Mouse (Mus musculus) macrophage (primary cell): ENCODE measurements around the gene Ebi3. TPM values are rescaled to one million over a fixed set of nuclear protein-coding genes. Genes with fewer than 3 reads are reported as not detected.

ENCODE experiments used
- H3K27ac ChIP-seq: fragments of 350-480 bp; formaldehyde crosslinking; 2 replicates; pipeline ENCODE4 v1.9.0; 2021
- H3K36me3 ChIP-seq: fragments of 350-480 bp; formaldehyde crosslinking; 2 replicates; pipeline ENCODE4 v1.9.0; 2021; ENCODE audit errors: inconsistent target
- H3K4me3 ChIP-seq: fragments of 350-480 bp; formaldehyde crosslinking; 2 replicates; pipeline ENCODE4 v1.9.0; 2021; ENCODE audit errors: inconsistent target
- H3K79me2 ChIP-seq: fragments of 350-480 bp; formaldehyde crosslinking; 2 replicates; pipeline ENCODE4 v1.9.0; 2021; ENCODE audit errors: inconsistent target
- WGBS: methylation state at CpG from one replicate; pipeline ENCODE4 v1.1.7; 2026; ENCODE audit warnings: inconsistent platforms; ENCODE audit not compliant: missing documents; 5-methylcytosine and 5-hydroxymethylcytosine counted together
- polyA plus RNA-seq: library from polyadenylated mRNA; stranded (reverse); fragments of 250-400 nt; gene quantifications from 3 replicates; pipeline ENCODE4 v1.2.4, GENCODE M21; 2018; ENCODE audit warnings: inconsistent platforms

The Ebi3 gene
- polyA plus RNA-seq, 1 experiment from 2014 or later, result 63.3 TPM

GRCm38 (mm10) chr17:55964996-55965395 lies 12.6 kb downstream of the Ebi3 start:
- 86% methylated on average over 8 of the region's 9 CpGs for WGBS

GRCm38 (mm10) chr17:55967186-55967585 lies 14.7 kb downstream of the Ebi3 start:
- Histone ChIP-seq H3K27ac (no peak overlapping the region), H3K4me3 (no peak overlapping the region), H3K79me2 (no peaks in the 10 kb centered on the region), H3K36me3 (peaks cover 27% of the 10 kb centered on the region; the same call in 1 of the 2 replicates)
- 96% methylated on average over 4 of the region's 4 CpGs for WGBS

More at GRCm38 (mm10) chr17:55964996-55965395, 12.6 kb downstream of the Ebi3 start:
- Histone ChIP-seq H3K36me3 (peaks cover 27% of the 10 kb centered on the region; the same call in 1 of the 2 replicates), H3K79me2 (peaks cover 7% of the 10 kb centered on the region; the same call in 1 of the 2 replicates), H3K27ac (no peak overlapping the region), H3K4me3 (no peak overlapping the region)

GRCm38 (mm10) chr17:55968210-55968609 lies 15.8 kb downstream of the Ebi3 start:
- WGBS, result 86% methylated on average over 7 of the region's 7 CpGs
- H3K27ac ChIP-seq, result no peak overlapping the region
- peaks cover 27% of the 10 kb centered on the region; the same call in 1 of the 2 replicates for H3K36me3 ChIP-seq
- H3K79me2 ChIP-seq, result no peaks in the 10 kb centered on the region
- H3K4me3 ChIP-seq, result no peak overlapping the region

- H3K36me3 ChIP-seq, result peaks cover 27% of the 10 kb centered on the region; the same call in 1 of the 2 replicates
- no peak overlapping the region for H3K4me3 ChIP-seq
- no peak overlapping the region for H3K27ac ChIP-seq
- WGBS, result 52% methylated on average over 11 of the region's 14 CpGs
- H3K79me2 ChIP-seq, result no peaks in the 10 kb centered on the region
These were observed 17.1 kb downstream of the Ebi3 start for GRCm38 (mm10) chr17:55969560-55969959.

- H3K27ac ChIP-seq, result no peak within 1 kb of the TSS
- H3K36me3 ChIP-seq, result peaks cover 27% of the 10 kb centered on the region; the same call in 1 of the 2 replicates
- H3K4me3 ChIP-seq, result no peak within 1 kb of the TSS
- no peaks in the 10 kb centered on the region for H3K79me2 ChIP-seq
- WGBS, result 12% methylated on average over 55 of the region's 55 CpGs
These were observed 17.8 kb downstream of the Ebi3 start, which contains the start of gene Shd for GRCm38 (mm10) chr17:55969966-55970891. Shd (plus strand) TSS chr17:55970467.

- H3K27ac ChIP-seq, result no peak overlapping the region
- no peak overlapping the region for H3K4me3 ChIP-seq
- WGBS, result 46% methylated on average over 19 of the region's 22 CpGs
- H3K79me2 ChIP-seq, result no peaks in the 10 kb centered on the region
- peaks cover 17% of the 10 kb centered on the region; the same call in 1 of the 2 replicates for H3K36me3 ChIP-seq
These were observed 19.0 kb downstream of the Ebi3 start for GRCm38 (mm10) chr17:55971453-55971852.

- Histone ChIP-seq H3K27ac (no peak overlapping the region), H3K4me3 (no peak overlapping the region), H3K36me3 (no peaks in the 10 kb centered on the region), H3K79me2 (no peaks in the 10 kb centered on the region)
- WGBS, result 27% methylated on average over 12 of the region's 13 CpGs
These were observed 23.9 kb downstream of the Ebi3 start for GRCm38 (mm10) chr17:55976255-55976862.

GRCm38 (mm10) chr17:55977301-55977700 lies 24.9 kb downstream of the Ebi3 start:
- no peaks in the 10 kb centered on the region for H3K79me2 ChIP-seq
- WGBS, result 81% methylated on average over 3 of the region's 3 CpGs
- H3K36me3 ChIP-seq, result no peaks in the 10 kb centered on the region
- no peak overlapping the region for H3K27ac ChIP-seq
- H3K4me3 ChIP-seq, result no peak overlapping the region

GRCm38 (mm10) chr17:55986030-55986961 lies 33.9 kb downstream of the Ebi3 start, which contains the start of gene Fsd1:
Fsd1 (plus strand) TSS chr17:55986509.
- Histone ChIP-seq H3K4me3 (no peak within 1 kb of the TSS), H3K79me2 (no peaks in the 10 kb centered on the region), H3K36me3 (no peaks in the 10 kb centered on the region), H3K27ac (no peak within 1 kb of the TSS)
- WGBS, result 21% methylated on average over 26 of the region's 35 CpGs

- Histone ChIP-seq H3K27ac (no peak overlapping the region), H3K4me3 (no peak overlapping the region), H3K79me2 (no peaks in the 10 kb centered on the region), H3K36me3 (no peaks in the 10 kb centered on the region)
- WGBS, result 88% methylated on average over 8 of the region's 8 CpGs
These were observed 37.9 kb downstream of the Ebi3 start for GRCm38 (mm10) chr17:55990278-55990898.

GRCm38 (mm10) chr17:55996007-55996406 lies 43.6 kb downstream of the Ebi3 start:
- Histone ChIP-seq H3K36me3 (no peaks in the 10 kb centered on the region), H3K4me3 (no peak overlapping the region), H3K79me2 (no peaks in the 10 kb centered on the region), H3K27ac (no peak overlapping the region)
- WGBS, result 92% methylated on average over 14 of the region's 15 CpGs

- no peaks in the 10 kb centered on the region for H3K36me3 ChIP-seq
- H3K79me2 ChIP-seq, result no peaks in the 10 kb centered on the region
- 32% methylated on average over 29 of the region's 30 CpGs for WGBS
- H3K27ac ChIP-seq, result no peak overlapping the region
- no peak overlapping the region for H3K4me3 ChIP-seq
These were observed 47.5 kb downstream of the Ebi3 start for GRCm38 (mm10) chr17:55999794-56000499.

GRCm38 (mm10) chr17:56003000-56003399 lies 50.6 kb downstream of the Ebi3 start:
- H3K27ac ChIP-seq, result no peak overlapping the region
- no peaks in the 10 kb centered on the region for H3K79me2 ChIP-seq
- H3K4me3 ChIP-seq, result no peak overlapping the region
- WGBS, result 46% methylated on average over 3 of the region's 3 CpGs
- H3K36me3 ChIP-seq, result no peaks in the 10 kb centered on the region
